Mouse (Mus musculus) ES-E14 (cell line): ENCODE measurements at regions not wholly inside any gene's neighbourhood (a gene's known extent, or its start where the extent isn't known, plus 50 kb on each side); places are given as distances from the start of the nearest gene placed in this dataset.

Source experiments
- DNase-seq: peaks from one replicate; pipeline ENCODE4 v3.0.0-alpha.2; 2013; ENCODE audit warnings: low read depth, low spot score
- H3K27ac ChIP-seq: 2 replicates; pipeline ENCODE4 v1.5.1; 2012; ENCODE audit warnings: low read depth, mild to moderate bottlenecking, low read length, moderate library complexity, mixed read lengths; ENCODE audit not compliant: poor library complexity, insufficient read depth, severe bottlenecking
- H3K36me3 ChIP-seq: 2 replicates; pipeline ENCODE4 v1.6.1; 2012; ENCODE audit warnings: mild to moderate bottlenecking, low read length, moderate library complexity, mixed read lengths; ENCODE audit not compliant: control insufficient read depth, poor library complexity, insufficient read depth, severe bottlenecking
- H3K4me1 ChIP-seq, 2 experiments: fragments of 150-350 bp in 1 of 2; sonication (generic) in 1 of 2; 2 replicates each; pipeline ENCODE4 v1.6.1; 2012; ENCODE audit warnings: low read length in 2 of 2, mild to moderate bottlenecking in 1 of 2, mixed read lengths in 1 of 2; ENCODE audit not compliant: control insufficient read depth in 2 of 2, insufficient read depth in 2 of 2, poor library complexity in 1 of 2
- H3K4me3 ChIP-seq, 2 experiments: fragments of 150-350 bp in 1 of 2; sonication (generic) in 1 of 2; 2 replicates each; pipeline ENCODE4 v1.5.1; 2012; ENCODE audit warnings: low read length in 2 of 2, low read depth in 1 of 2, mild to moderate bottlenecking in 1 of 2, mixed read lengths in 1 of 2; ENCODE audit not compliant: insufficient read depth in 1 of 2, poor library complexity in 1 of 2, severe bottlenecking in 1 of 2
- H3K9ac ChIP-seq: 2 replicates; pipeline ENCODE4 v1.6.1; 2012; ENCODE audit warnings: low read depth, mild to moderate bottlenecking, low read length, mixed read lengths; ENCODE audit not compliant: poor library complexity, insufficient read depth, severe bottlenecking
- H3K9me3 ChIP-seq: fragments of 150-350 bp; sonication (generic); 2 replicates; pipeline ENCODE4 v1.6.1; 2012; ENCODE audit warnings: low read depth, mild to moderate bottlenecking, low read length; ENCODE audit not compliant: control insufficient read depth, insufficient read depth
- CHD2 ChIP-seq: IDR thresholded peaks from 2 replicates; pipeline ENCODE4 v1.6.1; 2014; ENCODE audit warnings: mild to moderate bottlenecking, low read depth, low read length, inconsistent platforms
- HCFC1 ChIP-seq: IDR thresholded peaks from 2 replicates; pipeline ENCODE4 v1.6.1; 2012; ENCODE audit warnings: low read length, inconsistent platforms, borderline replicate concordance; ENCODE audit not compliant: insufficient read depth
- MAFK ChIP-seq: IDR thresholded peaks from 2 replicates; pipeline ENCODE4 v1.6.1; 2014; ENCODE audit warnings: mild to moderate bottlenecking, low read depth, low read length, inconsistent platforms; ENCODE audit not compliant: insufficient read depth
- ZC3H11A ChIP-seq: IDR thresholded peaks from 2 replicates; pipeline ENCODE4 v1.6.1; 2012; ENCODE audit warnings: low read depth, mild to moderate bottlenecking, inconsistent platforms, low read length, borderline replicate concordance
- ZNF384 ChIP-seq: IDR thresholded peaks from 2 replicates; pipeline ENCODE4 v1.6.1; 2012; ENCODE audit warnings: low read depth, low read length, inconsistent platforms
- in situ Hi-C, 2 experiments: fragments of 600-800 bp; cut with MboI; formaldehyde crosslinking; loops; one replicate each; pipeline ENCODE4 v1.15.1; 2025; ENCODE audit warnings: low sequenced_read_pairs in 2 of 2, inconsistent platforms in 1 of 2; ENCODE audit not compliant: unreplicated experiment in 2 of 2

- Histone ChIP-seq H3K4me1 (peaks cover 0 to 4% of the 10 kb centered on the region in 2 experiments; a peak in 1 of 4 replicates), H3K9ac (no peak overlapping the region), H3K4me3 (no peak overlapping the region), H3K9me3 (no peaks in the 10 kb centered on the region), H3K27ac (no peak overlapping the region), H3K36me3 (no peaks in the 10 kb centered on the region)
- TF ChIP-seq MAFK = no peak
- DNase-seq = peak; percentile 38
- in situ Hi-C loops = no loop called here
Observed at GRCm38 (mm10) chr1:33271437-33272145, 398.0 kb downstream of the Prim2 start.

DNA sequence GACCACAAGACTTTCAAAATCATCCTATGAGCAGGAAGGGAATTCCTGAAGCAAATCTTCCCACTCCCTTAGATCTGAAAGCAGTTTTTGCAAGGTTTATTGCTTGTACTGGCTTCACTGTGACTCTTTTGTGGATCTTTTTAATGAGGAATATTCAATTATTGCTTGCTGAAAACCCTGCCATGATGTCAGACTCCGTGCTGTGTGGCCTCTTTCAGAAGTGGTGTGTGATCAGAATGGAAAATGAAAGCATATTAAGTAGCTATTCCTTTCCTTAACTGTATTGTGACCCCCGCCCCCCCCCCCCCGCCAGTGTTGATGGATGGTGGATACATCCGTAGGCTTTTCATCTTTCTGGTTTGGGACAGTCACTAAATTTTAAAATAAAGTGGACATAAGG is 400.4 kb downstream of the Prim2 start:
- TF ChIP-seq HCFC1 (no peak), ZC3H11A (no peak), ZNF384 (no peak), CHD2 (no peak), MAFK (no peak)
- Histone ChIP-seq H3K36me3 (no peaks in the 10 kb centered on the region), H3K9ac (no peak overlapping the region), H3K4me1 (peaks cover 0 to 4% of the 10 kb centered on the region in 2 experiments; a peak in 1 of 4 replicates), H3K27ac (no peak overlapping the region), H3K9me3 (no peaks in the 10 kb centered on the region), H3K4me3 (no peak overlapping the region)
- no peak for DNase-seq
- in situ Hi-C loops = no loop called here

- Histone ChIP-seq H3K4me1 (no peaks in the 10 kb centered on the region), H3K9me3 (no peaks in the 10 kb centered on the region), H3K36me3 (no peaks in the 10 kb centered on the region), H3K9ac (no peak overlapping the region), H3K4me3 (no peak overlapping the region), H3K27ac (no peak overlapping the region)
- DNase-seq = no peak
- in situ Hi-C loops = no loop called here
- TF ChIP-seq MAFK (no peak), CHD2 (no peak), ZC3H11A (no peak), HCFC1 (no peak), ZNF384 (no peak)
Observed at GRCm38 (mm10) chr1:33265731-33266415, 403.7 kb downstream of the Prim2 start.

- H3K9me3 ChIP-seq = no peaks in the 10 kb centered on the region
- H3K36me3 ChIP-seq = no peaks in the 10 kb centered on the region
- in situ Hi-C loops = no loop called here
- H3K4me3 ChIP-seq = no peak overlapping the region
- TF ChIP-seq CHD2 = no peak
- no peak for TF ChIP-seq ZNF384
- no peak for TF ChIP-seq ZC3H11A
- no peak for TF ChIP-seq MAFK
- no peak for TF ChIP-seq HCFC1
- no peak for DNase-seq
- H3K9ac ChIP-seq = no peak overlapping the region
- H3K27ac ChIP-seq = no peak overlapping the region
- H3K4me1 ChIP-seq = no peaks in the 10 kb centered on the region
Observed at GRCm38 (mm10) chr1:33249474-33249873, 420.1 kb downstream of the Prim2 start.
